Mouse (Mus musculus) cortical plate, adult 2 months (tissue): ENCODE measurements around the gene Coq8a.

Experiments
- CTCF ChIP-seq: fragments of 200-500 bp; IDR thresholded peaks from 2 replicates; pipeline ENCODE4 v1.5.1; 2011; ENCODE audit warnings: mild to moderate bottlenecking, control low read depth, low read length; ENCODE audit not compliant: insufficient read depth; ENCODE audit errors: extremely low read depth
- POLR2A ChIP-seq: fragments of 200-500 bp; IDR thresholded peaks from 2 replicates; pipeline ENCODE4 v1.6.1; 2011; ENCODE audit warnings: mild to moderate bottlenecking, low read length, control low read depth; ENCODE audit not compliant: insufficient read depth; ENCODE audit errors: extremely low read depth

DNA sequence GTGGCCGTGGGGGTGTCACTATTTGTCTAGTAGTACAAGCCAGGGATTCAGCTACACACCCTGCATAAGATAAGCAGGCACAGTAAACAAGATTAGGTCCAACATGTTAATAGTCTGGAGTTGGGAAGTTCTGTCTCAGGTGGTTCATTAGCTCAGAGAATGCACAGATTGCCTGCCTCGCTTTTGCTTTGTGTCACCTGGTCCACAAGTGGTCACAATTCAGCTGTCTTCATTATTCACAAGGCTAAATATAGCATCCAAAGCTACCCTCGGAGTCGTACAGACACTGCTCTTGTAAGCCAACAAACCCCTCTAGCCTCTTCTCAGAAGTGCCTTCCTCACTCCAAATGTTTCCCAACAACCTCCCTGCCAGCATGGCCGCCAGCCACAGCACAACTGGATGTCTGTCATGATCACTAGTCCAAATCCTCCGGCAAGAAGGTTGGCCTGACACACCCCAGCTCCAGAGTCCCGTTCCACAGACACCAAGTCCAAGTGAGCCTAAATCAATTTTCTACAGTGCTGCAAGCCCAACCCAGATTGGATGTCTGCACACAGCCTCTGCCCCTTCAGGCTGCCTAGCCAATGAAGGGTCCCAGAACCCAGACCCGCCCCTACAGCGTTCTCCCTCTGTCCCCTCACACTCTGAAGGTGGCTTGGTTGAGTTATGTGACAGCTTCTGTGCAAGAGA is 4.5 kb downstream of the Coq8a start:
- TF ChIP-seq CTCF (no peak), POLR2A (no peak)
